Mouse (Mus musculus) Patski (cell line): ENCODE data around the gene Ostm1. TPM values are rescaled to one million over a fixed set of nuclear protein-coding genes. Genes with fewer than 3 reads are reported as not detected.
A peak's percentile ranks its signal among the peaks of the same experiment; 100 is the strongest.

Experiments
- ATAC-seq: fragments of 100-300 bp; one replicate; pipeline ENCODE4 v1.8.0; 2021
- CTCF ChIA-PET: fragments of 350-600 bp; sonication (Branson Sonifier 250); formaldehyde crosslinking; loops from one replicate; lab custom pipeline; 2022; ENCODE audit warnings: inconsistent platforms; lab: Charles Lee
- POLR2A ChIA-PET: fragments of 350-600 bp; sonication (Branson Sonifier 250); formaldehyde crosslinking; loops from one replicate; lab custom pipeline; 2022; ENCODE audit warnings: antibody characterized with exemption, inconsistent platforms; lab: Charles Lee
- DNase-seq: peaks from one replicate; pipeline ENCODE4 v3.0.0-alpha.2; 2011; ENCODE audit warnings: low read depth, low spot score
- H3K27me3 ChIP-seq: fragments of 371-371 bp; one replicate; pipeline ENCODE4 v1.5.1; 2021
- CTCF ChIP-seq: fragments of 100-300 bp; IDR thresholded peaks from one replicate; pipeline ENCODE4 v1.5.1; 2021
- in situ Hi-C: fragments of 300-500 bp; cut with MboI; formaldehyde crosslinking; loops from 3 replicates; pipeline ENCODE4 v1.11.1; 2018; ENCODE audit warnings: low pct_unique_long_range_greater_than_20kb, mixed read lengths
- polyA plus RNA-seq: library from polyadenylated mRNA; unstranded; gene quantifications from one replicate; pipeline ENCODE4 v1.2.3, GENCODE M21; 2021

The Ostm1 gene
- polyA plus RNA-seq, 1 experiment from 2014 or later = 41.5 TPM

DNA sequence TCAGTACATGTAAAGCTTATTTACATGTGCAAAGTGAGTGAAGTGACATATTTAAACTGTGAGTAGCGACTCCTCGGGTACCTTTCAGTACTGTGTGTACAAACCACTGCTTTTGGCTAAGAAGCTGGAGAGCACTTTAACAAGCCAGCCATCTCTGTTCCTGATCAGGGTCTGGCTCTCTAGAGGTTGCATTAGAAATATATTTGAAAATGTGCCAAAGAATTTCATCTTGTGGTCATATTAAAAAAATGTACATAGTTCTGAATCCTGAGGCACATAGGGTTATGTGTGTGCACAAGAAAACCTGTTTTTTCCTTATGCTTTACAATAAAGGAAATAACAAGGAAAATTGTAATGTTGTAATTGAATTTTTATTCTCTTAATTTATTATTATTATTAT lies 118.5 kb downstream of the Ostm1 start:
- no peak for ATAC-seq
- POLR2A ChIA-PET = no interaction called here
- H3K27me3 ChIP-seq = no peaks in the 10 kb centered on the region
- CTCF ChIA-PET = no interaction called here
- in situ Hi-C loops = no loop called here
- DNase-seq = no peak
- TF ChIP-seq CTCF = no peak

GRCm38 (mm10) chr10:42714676-42715075 lies 131.1 kb downstream of the Ostm1 start:
- ATAC-seq (no peak), DNase-seq (no peak)
- ChIA-PET POLR2A (no interaction called here), CTCF (no interaction called here)
- in situ Hi-C loops = no loop called here
- H3K27me3 ChIP-seq = no peaks in the 10 kb centered on the region
- TF ChIP-seq CTCF = no peak

DNA sequence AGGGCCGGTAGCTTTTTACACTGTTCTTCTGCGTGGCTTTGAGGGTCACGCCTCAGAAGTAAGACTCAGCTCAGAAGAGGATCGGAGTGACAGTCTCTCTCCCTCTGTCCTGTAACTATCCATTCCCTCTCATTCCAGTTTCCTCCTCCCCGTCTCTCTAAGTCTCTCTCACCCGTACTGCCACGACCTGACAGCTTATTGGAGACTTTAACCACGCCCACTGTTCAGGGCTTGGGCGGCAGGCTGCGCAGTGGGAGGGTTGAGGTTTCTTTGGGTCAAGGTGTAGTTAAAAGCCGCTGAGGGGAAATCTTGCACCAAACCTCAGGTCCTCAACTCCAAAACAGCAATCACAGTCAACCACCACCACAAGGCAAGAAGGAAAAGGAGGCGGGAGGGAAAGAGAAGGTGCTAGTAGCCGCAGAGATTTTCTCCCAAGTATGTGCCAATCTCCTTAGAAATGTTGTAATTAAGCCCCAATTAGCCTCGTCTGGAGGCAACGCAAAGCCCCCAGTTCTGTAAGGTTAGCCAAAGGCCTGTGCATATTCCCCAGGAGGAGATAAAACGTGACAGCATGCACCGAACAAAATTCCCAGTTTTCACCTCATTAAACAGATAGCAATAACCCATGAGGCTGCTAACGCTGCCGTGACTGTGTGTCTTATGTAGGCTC lies 131.9 kb downstream of the Ostm1 start:
- TF ChIP-seq CTCF = no peak

GRCm38 (mm10) chr10:42722116-42722515 lies 138.5 kb downstream of the Ostm1 start:
- no peaks in the 10 kb centered on the region for H3K27me3 ChIP-seq
- TF ChIP-seq CTCF = no peak
- CTCF ChIA-PET = interaction anchor here (1.0 kb wide), 1 partner anchor 9 kb away, joined by 3 read pairs; no protein-coding TSS in a partner anchor
- ATAC-seq (no peak), DNase-seq (no peak)
- POLR2A ChIA-PET = no interaction called here
- in situ Hi-C loops = no loop called here

More for the DNA sequence above, 131.9 kb downstream of the Ostm1 start:
- in situ Hi-C loops = no loop called here
- ATAC-seq (no peak), DNase-seq (no peak)
- no peaks in the 10 kb centered on the region for H3K27me3 ChIP-seq
- POLR2A ChIA-PET = no interaction called here
- CTCF ChIA-PET = no interaction called here

- ChIA-PET CTCF (interaction anchor here (1.2 kb wide), 1 partner anchor 15 kb away, joined by 3 read pairs; no protein-coding TSS in a partner anchor), POLR2A (no interaction called here)
- DNase-seq (no peak), ATAC-seq (no peak)
- in situ Hi-C loops = no loop called here
- H3K27me3 ChIP-seq = no peaks in the 10 kb centered on the region
- TF ChIP-seq CTCF = no peak
Observed at GRCm38 (mm10) chr10:42723275-42724232, 139.9 kb downstream of the Ostm1 start.

GRCm38 (mm10) chr10:42729607-42730006 lies 146.0 kb downstream of the Ostm1 start:
- POLR2A ChIA-PET = no interaction called here

GRCm38 (mm10) chr10:42734546-42735060 lies 151.0 kb downstream of the Ostm1 start:
- DNase-seq (no peak), ATAC-seq (no peak)
- H3K27me3 ChIP-seq = no peaks in the 10 kb centered on the region
- peak; percentile 69 for TF ChIP-seq CTCF
- CTCF ChIA-PET = interaction anchor here (1.3 to 2.0 kb wide), 4 partner anchors 9 to 427 kb away, joined by 3 to 6 read pairs (median 4); no protein-coding TSS in a partner anchor
- in situ Hi-C loops = loop anchor here (5.0 kb wide), 1 partner anchor 422 kb away; no protein-coding TSS in a partner anchor
- POLR2A ChIA-PET = interaction anchor here (0.6 kb wide), 1 partner anchor 487 kb away, joined by 5 read pairs; no protein-coding TSS in a partner anchor

More at GRCm38 (mm10) chr10:42729607-42730006, 146.0 kb downstream of the Ostm1 start:
- no peak for DNase-seq
- H3K27me3 ChIP-seq = no peaks in the 10 kb centered on the region
- no peak for ATAC-seq
- TF ChIP-seq CTCF = no peak
- CTCF ChIA-PET = interaction anchor here (1.2 to 1.3 kb wide), 2 partner anchors 18 to 24 kb away, joined by 3 read pairs; no protein-coding TSS in a partner anchor
- in situ Hi-C loops = no loop called here

DNA sequence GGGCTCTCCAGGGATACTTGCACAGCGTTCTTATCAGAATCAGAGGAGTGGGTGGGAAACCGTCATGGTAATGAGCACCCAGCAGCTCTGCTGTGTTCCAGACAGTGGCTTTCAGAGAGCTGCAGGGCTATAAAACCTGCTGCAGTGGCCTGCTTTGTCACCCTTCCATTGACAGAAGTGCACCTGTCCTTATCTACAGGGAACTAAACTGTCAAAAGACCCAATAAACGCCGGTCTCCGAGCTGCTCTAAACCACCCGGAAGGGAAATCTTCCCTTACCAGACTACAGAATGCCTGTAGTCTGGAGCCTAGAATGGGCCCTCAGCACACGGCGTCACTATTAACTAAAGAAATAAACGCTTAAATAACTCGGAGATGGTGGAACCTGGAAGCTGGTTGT lies 168.2 kb downstream of the Ostm1 start:
- no peak for ATAC-seq
- in situ Hi-C loops = no loop called here

More for the DNA sequence above, 168.2 kb downstream of the Ostm1 start:
- POLR2A ChIA-PET = no interaction called here
- CTCF ChIA-PET = no interaction called here
- no peaks in the 10 kb centered on the region for H3K27me3 ChIP-seq
- no peak for DNase-seq
- TF ChIP-seq CTCF = no peak

Other genes starting within 250 kb of the Ostm1 start
- 26.9 TPM for gene Afg1l, start 105.3 kb upstream of the Ostm1 start, polyA plus RNA-seq
- 279 TPM for gene Snx3, start 81.8 kb upstream of the Ostm1 start, polyA plus RNA-seq
- gene Nr2e1, start 190 bp upstream of the Ostm1 start, polyA plus RNA-seq = not detected
- 94.1 TPM for gene Sec63, start 177.7 kb downstream of the Ostm1 start, polyA plus RNA-seq